Mouse (Mus musculus) embryonic facial prominence, embryonic 10.5 days (tissue): ENCODE data around the gene Vhl. TPM values are rescaled to one million over a fixed set of nuclear protein-coding genes. Genes with fewer than 3 reads are reported as not detected.
"Not testable (repeated sequence)": the region's sequence is repeated elsewhere in the genome, so short reads cannot be mapped to it uniquely, and the experiment has no call there.

Source experiments
- DNase-seq: peaks from one replicate; pipeline ENCODE4 v3.0.0-alpha.2; 2017; ENCODE audit warnings: low spot score
- H3K27ac ChIP-seq: fragments of 300-500 bp; sonication (generic); replicated peaks from 2 replicates; pipeline ENCODE4 v1.5.1; 2016; ENCODE audit warnings: mild to moderate bottlenecking
- H3K27me3 ChIP-seq: fragments of 300-500 bp; sonication (generic); replicated peaks from 2 replicates; pipeline ENCODE4 v1.6.1; 2016; ENCODE audit warnings: low read depth, mild to moderate bottlenecking; ENCODE audit not compliant: poor library complexity, severe bottlenecking
- H3K36me3 ChIP-seq: fragments of 300-500 bp; sonication (generic); replicated peaks from 2 replicates; pipeline ENCODE4 v1.6.1; 2016; ENCODE audit warnings: mild to moderate bottlenecking, moderate library complexity
- H3K4me1 ChIP-seq: fragments of 300-500 bp; sonication (generic); 2 replicates; pipeline ENCODE4 v1.6.1; 2016
- H3K4me3 ChIP-seq: fragments of 300-500 bp; sonication (generic); 2 replicates; pipeline ENCODE4 v1.5.1; 2016; ENCODE audit warnings: mild to moderate bottlenecking, moderate library complexity
- H3K9me3 ChIP-seq: fragments of 300-500 bp; sonication (generic); 2 replicates; pipeline ENCODE4 v1.6.1; 2016; ENCODE audit warnings: mild to moderate bottlenecking
- WGBS: fragments of 180-500 bp; shearing (Covaris S2); methylation state at CpG from one replicate; pipeline ENCODE4 v1.1.7; 2016; 5-methylcytosine and 5-hydroxymethylcytosine counted together
- polyA plus RNA-seq: library from polyadenylated mRNA; unstranded; fragments of >200 nt; fragmentation: Nextera tagmentation; extraction: Ambion mirVana; gene quantifications from 2 replicates; pipeline ENCODE4 v1.2.1, GENCODE M21; 2016

Vhl gene
- polyA plus RNA-seq, 1 experiment from 2014 or later: 44.8 TPM

GRCm38 (mm10) chr6:113672029-113672428 lies 48.3 kb downstream of the Vhl start:
- 86% methylated on average over 1 of the region's 1 CpGs for WGBS
- not testable (repeated sequence) for H3K27me3 ChIP-seq, H3K4me3 ChIP-seq, H3K9me3 ChIP-seq, H3K27ac ChIP-seq, DNase-seq, H3K36me3 ChIP-seq
- peaks cover 36% of the 10 kb centered on the region for H3K4me1 ChIP-seq

DNA sequence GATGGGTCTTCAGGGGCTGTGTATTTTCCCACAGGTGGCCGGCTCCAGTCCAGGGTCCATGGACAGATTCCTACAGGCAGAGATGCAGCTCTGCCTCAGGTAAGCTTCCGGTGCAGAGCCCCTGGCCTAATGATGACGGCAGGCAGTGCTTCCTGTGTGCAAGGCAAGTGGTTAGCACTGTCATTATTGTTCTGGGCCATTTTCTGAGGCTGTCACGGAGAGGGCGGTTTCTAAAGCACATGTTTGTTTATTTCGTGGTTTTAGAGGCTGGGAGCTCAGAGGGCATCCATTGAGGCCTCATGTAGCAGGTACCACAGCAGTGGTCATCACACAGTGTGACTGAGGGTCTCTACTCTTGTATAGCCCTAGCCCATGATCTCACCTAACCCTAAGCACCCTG lies 49.2 kb downstream of the Vhl start:
- 84% methylated on average over 6 of the region's 6 CpGs for WGBS
- H3K27ac ChIP-seq: no peak overlapping the region
- peaks cover 33% of the 10 kb centered on the region for H3K4me1 ChIP-seq
- H3K36me3 ChIP-seq: no peaks in the 10 kb centered on the region
- H3K27me3 ChIP-seq: no peaks in the 10 kb centered on the region
- no peak overlapping the region for H3K4me3 ChIP-seq
- DNase-seq: no peak
- H3K9me3 ChIP-seq: no peaks in the 10 kb centered on the region

DNA sequence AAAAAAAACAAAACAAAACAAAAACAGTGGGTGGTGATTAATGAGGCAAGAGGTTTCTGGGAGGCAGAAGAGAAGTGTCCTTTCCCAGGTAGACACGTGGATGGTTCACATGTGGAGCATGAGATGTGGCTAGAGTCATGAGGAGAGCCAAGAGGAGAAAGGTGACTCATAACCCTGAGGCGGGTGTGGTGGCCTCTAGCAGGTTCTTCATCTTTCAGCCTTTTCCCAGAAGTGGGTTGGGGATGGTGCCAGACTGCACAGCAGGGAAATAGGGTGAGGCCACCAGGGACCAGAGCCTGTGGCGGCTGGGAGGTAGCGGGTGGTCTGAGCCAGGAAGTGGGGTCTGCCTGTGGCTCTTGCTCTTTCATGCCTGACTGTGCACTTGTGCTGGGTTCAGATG lies 51.5 kb downstream of the Vhl start:
- Histone ChIP-seq H3K36me3 (no peaks in the 10 kb centered on the region), H3K4me1 (peaks cover 17% of the 10 kb centered on the region), H3K9me3 (no peaks in the 10 kb centered on the region), H3K27me3 (no peaks in the 10 kb centered on the region), H3K4me3 (no peak overlapping the region), H3K27ac (no peak overlapping the region)
- no peak for DNase-seq
- 82% methylated on average over 4 of the region's 4 CpGs for WGBS

DNA sequence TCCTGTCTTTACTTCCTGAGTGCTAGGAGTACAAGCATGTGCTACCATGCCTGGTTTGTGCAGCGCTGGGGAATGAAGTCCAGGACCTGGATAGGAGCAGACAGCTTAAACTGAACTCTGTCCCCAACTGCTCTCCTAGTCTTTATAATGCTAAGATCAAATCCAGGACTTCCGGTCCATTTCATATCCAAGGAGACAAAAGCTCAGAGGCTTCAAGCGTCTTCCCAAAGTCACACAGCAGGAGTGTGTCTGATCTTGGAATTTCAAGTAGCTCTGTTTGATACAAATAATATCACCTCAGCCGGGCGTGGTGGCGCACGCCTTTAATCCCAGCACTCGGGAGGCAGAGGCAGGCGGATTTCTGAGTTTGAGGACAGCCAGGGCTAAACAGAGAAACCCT lies 52.2 kb downstream of the Vhl start:
- H3K27me3 ChIP-seq: no peaks in the 10 kb centered on the region
- no peaks in the 10 kb centered on the region for H3K9me3 ChIP-seq
- 92% methylated on average over 9 of the region's 9 CpGs for WGBS
- no peak overlapping the region for H3K27ac ChIP-seq
- H3K4me1 ChIP-seq: peaks cover 16% of the 10 kb centered on the region
- H3K4me3 ChIP-seq: no peak overlapping the region
- DNase-seq: no peak
- H3K36me3 ChIP-seq: no peaks in the 10 kb centered on the region

DNA sequence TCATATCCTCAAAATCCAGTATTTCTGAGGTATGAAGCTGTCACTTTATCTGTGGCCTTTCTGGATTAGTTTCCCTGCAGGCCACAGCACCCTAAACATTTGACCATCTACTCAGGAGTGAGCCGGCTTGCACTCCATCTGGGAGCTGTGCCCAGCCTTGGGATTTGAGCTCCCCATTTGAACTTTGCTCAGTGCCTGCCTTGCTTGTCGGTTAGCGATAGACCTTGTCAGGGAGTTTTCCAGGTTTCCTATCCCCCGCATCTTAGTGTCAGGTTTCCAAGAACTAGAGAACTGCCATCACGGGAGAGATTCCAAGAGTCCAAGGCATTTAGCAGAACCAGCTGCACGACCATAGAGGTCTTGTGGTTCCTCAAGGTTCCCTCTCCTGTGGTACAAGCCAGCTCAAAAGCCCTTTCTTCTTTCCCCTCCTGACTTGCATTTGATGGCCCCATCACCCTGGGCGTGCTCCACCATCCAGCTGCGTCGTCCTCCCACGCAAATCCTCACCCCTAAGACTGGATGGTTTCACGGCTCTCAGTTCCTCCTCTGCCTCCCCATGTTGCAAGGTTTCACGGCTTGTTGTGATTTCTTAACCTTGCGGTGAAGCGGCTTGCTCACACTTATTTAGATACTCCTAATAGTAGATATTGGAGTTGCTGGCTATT lies 53.4 kb downstream of the Vhl start:
- DNase-seq: no peak
- Histone ChIP-seq H3K9me3 (no peaks in the 10 kb centered on the region), H3K36me3 (no peaks in the 10 kb centered on the region), H3K4me1 (peaks cover 16% of the 10 kb centered on the region), H3K4me3 (no peak overlapping the region), H3K27ac (no peak overlapping the region), H3K27me3 (no peaks in the 10 kb centered on the region)
- WGBS: 74% methylated on average over 14 of the region's 14 CpGs

GRCm38 (mm10) chr6:113678246-113679012 lies 54.7 kb downstream of the Vhl start:
- H3K27ac ChIP-seq: no peak overlapping the region
- 80% methylated on average over 14 of the region's 14 CpGs for WGBS
- peaks cover 16% of the 10 kb centered on the region for H3K4me1 ChIP-seq
- H3K27me3 ChIP-seq: no peaks in the 10 kb centered on the region
- no peaks in the 10 kb centered on the region for H3K36me3 ChIP-seq
- H3K9me3 ChIP-seq: no peaks in the 10 kb centered on the region
- no peak overlapping the region for H3K4me3 ChIP-seq
- DNase-seq: no peak

GRCm38 (mm10) chr6:113679993-113680566 lies 56.3 kb downstream of the Vhl start:
- Histone ChIP-seq H3K4me1 (peaks cover 16% of the 10 kb centered on the region), H3K27me3 (no peaks in the 10 kb centered on the region), H3K36me3 (no peaks in the 10 kb centered on the region), H3K9me3 (no peaks in the 10 kb centered on the region), H3K27ac (0 out of 2 replicates have a peak overlapping the region, but pooled peaks have one; percentile 35), H3K4me3 (no peak overlapping the region)
- 70% methylated on average over 9 of the region's 9 CpGs for WGBS
- DNase-seq: no peak

Other genes starting within 250 kb of the Vhl start
- gene Tada3, start 246.1 kb upstream of the Vhl start, polyA plus RNA-seq: 48.1 and 48.4 TPM in 2 replicates
- gene Arpc4, start 245.8 kb upstream of the Vhl start, polyA plus RNA-seq: 377 and 387 TPM in 2 replicates
- gene Ttll3, start 234.7 kb upstream of the Vhl start, polyA plus RNA-seq: 2.8 and 3.7 TPM in 2 replicates
- 34.6 and 34.8 TPM in 2 replicates for gene Rpusd3, start 204.6 kb upstream of the Vhl start, polyA plus RNA-seq
- gene Cidec, start 188.2 kb upstream of the Vhl start, polyA plus RNA-seq: not detected in 2 replicates
- gene Jagn1, start 181.4 kb upstream of the Vhl start, polyA plus RNA-seq: 87.2 and 88.8 TPM in 2 replicates
- 3.7 and 4.0 TPM in 2 replicates for gene Il17re, start 165.5 kb upstream of the Vhl start, polyA plus RNA-seq
- gene Il17rc, start 152.5 kb upstream of the Vhl start, polyA plus RNA-seq: 2.4 and 2.5 TPM in 2 replicates
- 23.5 and 27.2 TPM in 2 replicates for gene Creld1, start 140.7 kb upstream of the Vhl start, polyA plus RNA-seq
- gene Prrt3, start 122.0 kb upstream of the Vhl start, polyA plus RNA-seq: 2.1 and 2.2 TPM in 2 replicates
- 67.0 and 74.3 TPM in 2 replicates for gene Emc3, start 92.3 kb upstream of the Vhl start, polyA plus RNA-seq
- gene Fancd2, start 92.3 kb upstream of the Vhl start, polyA plus RNA-seq: 19.7 and 21.4 TPM in 2 replicates
- 0.22 TPM in 1 of 2 replicates, not detected in the other for gene Fancd2os, start 23.2 kb upstream of the Vhl start, polyA plus RNA-seq
- 200 and 208 TPM in 2 replicates for gene Brk1, start 19.2 kb upstream of the Vhl start, polyA plus RNA-seq
- gene Irak2, start 14.5 kb downstream of the Vhl start, polyA plus RNA-seq: 3.8 and 4.5 TPM in 2 replicates
- gene Tatdn2, start 73.1 kb downstream of the Vhl start, polyA plus RNA-seq: 0.68 and 0.72 TPM in 2 replicates
- not detected in 2 replicates for gene Ghrl, start 95.9 kb downstream of the Vhl start, polyA plus RNA-seq
- 288 and 292 TPM in 2 replicates for gene Sec13, start 116.8 kb downstream of the Vhl start, polyA plus RNA-seq